Mouse (Mus musculus) erythroblast, embryonic 14.5 days (primary cell): ENCODE data around the gene Tm4sf19.

Source experiments
- GATA1 ChIP-seq: IDR thresholded peaks from 2 replicates; pipeline ENCODE4 v1.6.1; 2012; ENCODE audit warnings: low read length, inconsistent platforms, mixed read lengths
- TAL1 ChIP-seq: IDR thresholded peaks from 3 replicates; pipeline ENCODE4 v1.6.1; 2012; ENCODE audit warnings: low read length, inconsistent platforms, mixed read lengths

DNA sequence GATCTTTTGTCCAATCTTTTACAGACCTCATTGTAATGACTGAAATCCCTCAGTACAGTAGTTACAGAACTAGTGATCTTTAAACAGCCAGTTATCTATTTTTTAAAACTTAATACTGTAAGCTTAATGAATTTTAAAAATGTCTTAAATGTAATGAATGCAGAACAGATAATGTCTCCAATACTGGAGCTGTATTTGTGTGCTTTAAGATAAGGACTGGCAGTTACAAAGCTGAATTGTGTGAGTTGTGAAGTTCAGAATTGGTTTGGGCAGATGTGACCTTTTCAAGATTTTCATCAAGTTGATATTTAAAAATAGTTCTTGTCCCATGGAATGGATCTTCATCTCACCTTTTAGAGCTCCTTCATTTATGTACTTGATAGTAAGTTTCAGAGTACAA, 11.3 kb upstream of the Tm4sf19 start:
- TF ChIP-seq GATA1 (no peak), TAL1 (no peak)
